Mouse (Mus musculus) G1E-ER4 (cell line): ENCODE measurements around the gene Vipr1. TPM values are rescaled to one million over a fixed set of nuclear protein-coding genes. Genes with fewer than 3 reads are reported as not detected.

Experiments used
- GATA1 ChIP-seq: IDR thresholded peaks from one replicate; pipeline ENCODE4 v1.8.0; 2012; ENCODE audit warnings: low read length, inconsistent platforms
- polyA plus RNA-seq: library from polyadenylated mRNA; stranded (reverse); fragments of >175 nt; gene quantifications from 2 replicates; pipeline ENCODE4 v1.2.3, GENCODE M21; 2012

Gene Vipr1
- polyA plus RNA-seq, 1 experiment, result not detected

DNA sequence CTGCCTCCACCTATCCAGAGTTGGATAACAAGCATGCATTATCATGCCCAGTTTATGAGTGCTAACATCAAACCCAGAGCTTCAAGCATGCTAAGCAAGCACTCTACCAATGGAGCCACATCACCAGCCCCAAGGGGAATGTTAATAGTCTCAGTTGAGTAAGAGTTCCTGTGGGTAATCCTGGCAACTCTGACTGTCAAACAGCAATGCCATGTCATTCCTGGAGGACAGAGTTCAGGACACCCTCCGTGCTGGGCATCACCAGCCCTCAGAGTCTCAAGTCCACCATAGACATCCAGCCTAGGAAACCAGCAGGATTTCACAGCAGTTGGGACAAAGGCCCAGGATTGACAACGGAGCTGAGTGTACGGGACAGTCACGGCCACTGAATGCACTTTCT, 19.3 kb upstream of the Vipr1 start:
- no peak for TF ChIP-seq GATA1

DNA sequence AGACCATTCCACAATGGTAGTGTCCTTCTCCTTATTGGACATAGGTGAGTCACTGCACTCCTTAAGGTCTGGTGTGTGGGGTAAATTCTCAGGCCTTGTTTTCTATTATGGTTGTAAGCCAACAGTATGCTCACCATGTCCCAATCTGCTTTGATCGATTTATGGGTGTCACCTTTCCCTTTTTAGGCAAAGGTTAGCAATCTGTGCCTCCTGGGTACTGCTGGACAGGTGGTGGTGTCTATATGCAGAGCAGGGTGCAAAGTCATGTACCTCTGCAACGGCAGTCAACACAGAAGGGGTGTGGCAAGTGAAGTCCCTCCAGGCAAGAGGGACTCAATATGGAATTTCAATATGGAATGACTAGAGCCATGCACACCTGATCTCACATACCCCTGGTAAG, 17.6 kb upstream of the Vipr1 start:
- no peak for TF ChIP-seq GATA1

DNA sequence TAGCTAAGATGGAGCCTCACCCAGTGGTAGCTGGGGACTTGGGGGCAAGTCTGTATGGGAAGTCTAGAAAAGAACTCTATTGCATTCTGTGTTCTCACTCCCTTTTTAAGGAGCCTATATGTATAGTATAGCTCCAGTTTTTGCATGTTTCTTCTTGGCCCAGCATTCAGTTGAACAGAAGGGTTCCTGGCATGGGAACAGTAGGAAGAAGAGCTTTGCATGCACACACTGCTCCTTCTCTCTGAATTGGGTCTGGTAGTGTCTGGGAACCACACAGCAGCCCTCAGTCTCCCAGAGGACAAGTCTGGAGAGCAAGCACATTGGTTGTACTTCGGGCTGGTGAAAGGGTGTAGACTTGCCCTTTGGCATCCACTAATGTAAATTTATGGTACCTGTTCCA, 11.9 kb upstream of the Vipr1 start:
- no peak for TF ChIP-seq GATA1

DNA sequence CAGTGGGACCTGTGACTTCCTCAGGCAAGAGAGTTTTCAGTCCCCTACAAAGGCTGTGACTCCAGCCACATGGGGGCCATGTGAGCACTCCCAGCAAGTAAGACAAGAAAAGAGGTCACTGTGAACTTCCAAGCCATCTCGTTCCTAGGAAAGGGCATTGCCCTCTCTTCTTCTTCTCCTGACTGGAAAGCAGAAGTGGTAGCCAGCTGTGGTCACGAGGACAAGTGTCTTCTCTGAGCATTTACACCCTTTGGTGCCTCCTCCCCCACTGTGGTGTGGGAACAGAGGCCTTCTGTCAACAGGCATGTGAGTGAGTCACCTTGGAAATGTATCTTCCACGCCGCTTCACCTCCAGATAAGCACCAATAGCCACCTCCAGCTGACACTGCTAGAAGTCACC, 10.6 kb upstream of the Vipr1 start:
- no peak for TF ChIP-seq GATA1

- no peak for TF ChIP-seq GATA1
Measured at GRCm38 (mm10) chr9:121632891-121633290, 9.6 kb upstream of the Vipr1 start.

DNA sequence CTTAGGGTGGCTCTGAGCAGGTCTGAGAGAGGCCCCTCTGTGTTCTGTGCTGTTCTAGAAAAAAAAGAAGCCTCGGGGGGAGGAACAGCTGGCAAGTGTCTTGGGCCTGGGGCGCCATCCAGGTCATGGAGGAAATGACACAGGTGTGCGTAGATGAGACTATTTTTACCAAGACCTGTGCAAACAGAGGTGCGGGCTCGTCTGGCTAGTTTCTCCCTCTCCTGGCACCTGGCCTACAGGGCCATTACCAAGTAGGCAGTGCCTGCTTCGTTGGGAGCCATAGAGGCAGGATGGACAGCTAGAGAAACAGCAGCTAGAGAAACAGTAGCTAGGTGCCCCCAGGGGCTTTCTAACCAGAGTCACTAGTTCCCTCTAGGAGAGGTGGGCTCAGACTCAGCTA, 9.2 kb upstream of the Vipr1 start:
- no peak for TF ChIP-seq GATA1

- no peak for TF ChIP-seq GATA1
Measured at GRCm38 (mm10) chr9:121635835-121636576, 6.5 kb upstream of the Vipr1 start.

DNA sequence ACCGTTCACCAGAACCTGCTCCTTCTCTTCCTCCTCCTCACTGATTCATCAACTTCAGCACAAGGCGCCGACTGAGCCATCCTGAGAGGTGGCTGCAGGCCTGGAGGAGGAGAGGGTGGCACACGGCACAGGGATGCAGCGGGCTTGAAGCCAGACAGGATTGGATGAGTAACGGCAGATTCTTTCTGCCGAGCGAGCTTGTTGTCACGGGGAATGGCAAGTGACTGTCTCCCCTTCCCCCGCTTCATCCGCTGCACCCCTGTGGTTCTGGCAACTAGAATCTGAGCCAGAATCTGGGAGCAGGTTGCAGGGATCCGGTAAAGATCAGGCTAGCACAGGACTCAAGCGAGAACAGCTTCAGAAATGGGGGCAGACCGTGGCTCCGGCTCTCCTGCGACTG, 2.7 kb upstream of the Vipr1 start:
- TF ChIP-seq GATA1, result no peak

DNA sequence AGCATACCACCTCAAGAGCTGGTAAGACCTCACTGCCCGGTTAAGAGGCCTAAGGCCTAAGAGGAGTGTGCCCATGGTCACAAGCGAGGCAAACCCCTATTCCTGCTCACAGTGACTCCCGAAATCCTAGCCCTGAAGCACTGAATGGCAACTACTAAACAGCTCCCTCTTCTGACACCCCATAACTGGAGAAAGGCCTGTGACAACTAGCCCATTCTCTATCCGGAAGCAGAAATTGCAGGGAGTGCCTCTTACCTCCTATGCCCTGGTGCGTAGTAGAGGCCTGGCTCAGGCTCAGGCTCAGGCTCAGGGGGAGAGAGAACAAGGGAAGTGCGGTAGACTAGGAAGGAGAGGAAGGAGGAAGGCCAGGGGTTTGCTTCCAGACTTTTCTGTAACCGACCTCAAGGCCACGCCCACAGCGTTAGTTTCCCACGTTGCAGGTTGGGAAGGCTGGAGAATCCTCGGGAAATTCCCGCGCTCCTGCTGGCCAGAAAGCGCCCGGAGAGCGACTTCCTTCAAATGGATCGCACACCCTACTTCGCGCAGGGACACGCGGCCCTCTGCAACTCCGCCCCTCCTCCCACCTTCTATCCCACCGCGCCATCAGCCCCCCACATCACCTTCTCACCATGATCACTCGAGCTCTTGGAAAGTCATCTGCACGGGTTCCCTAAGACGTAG, 1.1 kb upstream of the Vipr1 start:
- no peak for TF ChIP-seq GATA1

DNA sequence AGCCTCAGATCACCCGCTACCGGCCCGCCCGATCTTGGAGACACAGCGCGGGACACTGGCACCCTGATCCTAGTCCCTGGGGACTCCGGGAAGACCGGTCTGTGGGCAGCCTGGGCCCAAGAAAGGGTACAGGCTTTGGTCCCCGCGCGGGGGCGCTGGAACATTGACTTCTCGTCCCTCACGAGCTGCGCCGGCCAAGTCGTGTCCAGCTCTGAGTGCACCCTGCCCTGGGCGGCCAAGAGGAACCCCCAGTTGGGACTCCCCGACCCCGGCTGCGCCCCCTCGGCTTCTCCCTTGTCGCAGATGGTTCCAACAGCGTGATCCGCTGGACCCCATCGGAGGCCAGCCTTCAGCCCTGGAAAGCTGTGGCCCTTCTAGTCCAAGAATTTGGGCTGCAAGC, 515 bp upstream of the Vipr1 start, which contains the start of gene Lyzl4:
Lyzl4 (minus strand) TSS at position 96 of the 400 bp plus-strand sequence.
- TF ChIP-seq GATA1, result no peak

GRCm38 (mm10) chr9:121644855-121645254, 2.3 kb downstream of the Vipr1 start:
- no peak for TF ChIP-seq GATA1

DNA sequence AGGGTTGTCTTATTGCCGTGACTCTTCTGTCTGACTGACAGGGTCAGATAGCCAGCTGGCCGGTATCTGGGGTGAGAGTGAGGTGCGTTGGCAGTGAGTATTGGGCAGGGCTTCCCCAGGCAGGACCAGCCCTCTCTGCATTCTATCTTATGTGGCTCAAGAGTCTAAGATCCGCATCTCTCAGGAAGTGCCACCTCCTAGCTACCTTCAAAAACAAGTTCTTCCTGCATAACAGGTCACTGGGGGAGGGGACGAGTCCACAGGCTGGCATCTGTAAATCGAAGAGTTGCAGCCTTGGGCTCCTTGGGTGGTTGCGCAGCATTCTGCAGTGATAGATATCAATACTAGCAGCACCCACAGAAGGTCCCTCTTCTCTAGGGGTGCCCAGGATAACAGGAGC, 4.5 kb downstream of the Vipr1 start:
- no peak for TF ChIP-seq GATA1

DNA sequence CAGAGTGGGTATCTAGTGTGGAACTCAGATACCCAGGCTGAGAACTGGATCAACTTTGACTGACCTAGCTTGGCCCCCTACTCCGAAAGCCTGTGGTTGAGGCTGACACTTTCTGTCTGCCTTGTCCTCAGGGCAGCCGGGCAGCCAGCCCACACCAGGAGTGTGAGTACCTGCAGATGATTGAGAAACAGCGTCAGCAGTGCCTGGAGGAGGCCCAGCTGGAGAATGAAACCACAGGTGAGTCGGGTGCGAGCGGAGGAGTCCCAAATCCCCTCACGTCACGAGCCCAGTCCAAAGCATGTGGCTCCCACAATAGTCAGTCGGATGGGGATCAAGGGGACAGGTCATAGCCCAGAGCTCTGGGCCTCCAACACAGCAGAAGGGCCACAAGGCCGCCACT, 11.2 kb downstream of the Vipr1 start:
- no peak for TF ChIP-seq GATA1

DNA sequence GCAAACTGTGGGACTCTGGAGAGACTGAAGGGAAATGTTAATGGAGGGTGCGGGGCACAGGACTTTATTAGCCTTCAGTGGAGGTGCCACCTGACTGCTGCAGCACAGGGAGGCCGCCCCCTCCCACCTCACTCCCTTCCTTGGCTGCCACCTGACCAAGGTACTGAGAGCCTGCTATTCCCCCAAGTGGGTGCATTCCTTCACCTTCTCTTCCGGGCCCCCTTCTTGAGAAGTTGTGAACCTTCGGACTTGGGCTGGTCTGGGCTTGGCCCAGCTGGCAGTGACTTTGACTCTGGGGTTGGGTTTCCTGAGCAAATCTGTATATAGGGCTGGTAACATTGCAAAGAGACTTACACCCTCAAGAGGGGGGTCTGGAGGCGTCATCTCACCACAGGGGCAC, 13.8 kb downstream of the Vipr1 start:
- no peak for TF ChIP-seq GATA1

DNA sequence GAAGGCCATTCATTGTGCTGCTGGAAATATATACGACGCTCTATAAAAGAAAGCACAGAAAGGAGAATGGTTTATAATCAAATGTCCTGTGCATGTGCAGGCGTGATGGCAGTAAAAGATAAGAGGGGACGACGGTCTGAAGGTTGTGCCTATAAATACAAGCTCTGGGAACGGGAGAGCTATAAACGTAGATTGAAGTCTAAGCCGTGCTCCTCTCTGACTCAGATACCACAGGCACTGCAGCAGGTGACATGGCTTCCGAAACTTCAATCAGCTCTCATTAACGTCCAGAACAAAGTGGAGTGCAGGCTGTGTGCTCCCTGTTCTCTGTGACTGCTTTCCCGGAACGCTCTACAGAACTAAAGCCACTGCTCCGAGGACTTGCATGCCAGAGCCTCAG, 14.6 kb downstream of the Vipr1 start:
- TF ChIP-seq GATA1, result no peak

DNA sequence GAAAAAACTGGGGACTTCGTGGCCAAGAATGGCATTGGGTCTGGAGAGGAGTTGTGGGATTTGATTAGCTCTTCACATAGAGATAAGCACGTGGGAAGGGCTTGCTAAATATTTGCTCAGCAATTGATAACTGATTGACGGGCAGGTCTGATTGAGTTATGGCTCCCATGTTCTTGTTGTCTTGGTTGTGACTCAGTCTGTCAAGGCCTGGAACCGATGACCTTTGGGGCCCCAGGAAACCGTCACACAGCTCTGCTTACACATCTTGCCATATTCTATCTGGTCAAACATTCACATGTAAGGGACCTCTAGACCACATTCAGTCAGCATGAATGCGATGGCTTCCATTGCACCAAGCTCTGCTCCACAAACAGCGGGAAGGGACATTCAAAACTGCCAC, 15.7 kb downstream of the Vipr1 start:
- no peak for TF ChIP-seq GATA1

- no peak for TF ChIP-seq GATA1
Measured at GRCm38 (mm10) chr9:121659791-121660190, 17.3 kb downstream of the Vipr1 start.
